Mouse (Mus musculus) embryonic fibroblast, embryonic 13.5 days (primary cell): ENCODE results near the gene Hsd17b11. TPM values are rescaled to one million over a fixed set of nuclear protein-coding genes. Genes with fewer than 3 reads are reported as not detected.

Experiments
- H3K27ac ChIP-seq: 2 replicates; pipeline ENCODE4 v1.5.1; 2012; ENCODE audit warnings: low read length, control low read depth, inconsistent platforms; ENCODE audit not compliant: insufficient read depth
- H3K4me1 ChIP-seq: 2 replicates; pipeline ENCODE4 v1.6.1; 2011; ENCODE audit warnings: low read length; ENCODE audit not compliant: control insufficient read depth, insufficient read depth
- H3K4me3 ChIP-seq: 2 replicates; pipeline ENCODE4 v1.5.1; 2011; ENCODE audit warnings: mild to moderate bottlenecking, control low read depth, low read length; ENCODE audit not compliant: insufficient read depth
- CTCF ChIP-seq: IDR thresholded peaks from 2 replicates; pipeline ENCODE4 v1.5.1; 2011; ENCODE audit warnings: mild to moderate bottlenecking, control low read depth, low read length, moderate library complexity, borderline replicate concordance; ENCODE audit not compliant: insufficient read depth
- POLR2A ChIP-seq: IDR thresholded peaks from 2 replicates; pipeline ENCODE4 v1.6.1; 2011; ENCODE audit warnings: low read depth, mild to moderate bottlenecking, control low read depth, low read length, moderate library complexity
- polyA plus RNA-seq: library from polyadenylated mRNA; stranded (reverse); fragments of >200 nt; gene quantifications from 2 replicates; pipeline ENCODE4 v1.2.4, GENCODE M21; 2011; ENCODE audit warnings: low read depth; ENCODE audit not compliant: missing spikeins, insufficient read length

Hsd17b11 gene
- polyA plus RNA-seq, 1 experiment = 36.9 TPM

DNA sequence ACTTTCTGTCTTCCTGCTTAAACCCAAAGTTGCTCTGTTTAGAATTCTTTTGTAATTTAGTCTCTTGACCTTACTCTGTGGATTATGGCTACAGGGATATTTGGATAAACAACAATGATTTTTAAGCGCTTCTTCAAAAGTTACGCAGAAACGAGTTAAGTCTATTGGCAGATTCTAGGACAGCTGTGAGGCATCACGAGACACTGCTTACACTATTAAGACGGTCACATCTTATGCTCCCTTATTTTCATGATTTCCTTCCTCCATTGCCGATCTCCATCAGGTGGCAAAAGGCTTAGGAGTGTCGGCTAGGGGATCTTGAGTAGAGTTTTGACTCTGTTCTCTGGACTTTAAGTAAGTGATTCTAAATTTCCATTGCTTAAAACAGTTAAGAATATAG is 11.5 kb downstream of the Hsd17b11 start:
- H3K4me3 ChIP-seq = no peak overlapping the region
- no peak overlapping the region for H3K27ac ChIP-seq
- no peaks in the 10 kb centered on the region for H3K4me1 ChIP-seq
- TF ChIP-seq POLR2A (no peak), CTCF (no peak)

GRCm38 (mm10) chr5:104009421-104009820 is 12.3 kb downstream of the Hsd17b11 start:
- H3K4me3 ChIP-seq = no peak overlapping the region
- TF ChIP-seq CTCF (no peak), POLR2A (no peak)

DNA sequence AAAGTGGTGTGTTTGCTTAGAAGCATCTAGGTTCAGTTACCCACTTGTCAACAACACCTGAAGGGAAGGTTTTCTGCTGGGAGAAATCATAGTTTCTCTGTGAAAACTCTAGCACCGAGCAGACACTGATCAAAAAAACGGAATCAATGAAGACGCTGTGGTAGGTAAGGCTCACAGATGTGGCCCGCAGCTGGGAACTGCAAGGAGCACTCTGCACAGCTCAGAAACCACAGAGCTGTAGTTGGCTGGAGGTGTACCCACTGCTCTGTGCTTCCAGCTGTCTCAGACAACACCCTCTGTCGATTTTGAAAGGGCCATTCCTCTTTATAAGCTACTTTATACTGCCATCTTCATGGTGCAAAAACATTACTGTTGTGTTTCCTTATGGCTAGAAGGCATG is 13.9 kb downstream of the Hsd17b11 start:
- H3K27ac ChIP-seq = no peak overlapping the region
- no peaks in the 10 kb centered on the region for H3K4me1 ChIP-seq
- no peak overlapping the region for H3K4me3 ChIP-seq
- no peak for TF ChIP-seq CTCF
- TF ChIP-seq POLR2A = no peak

More at GRCm38 (mm10) chr5:104009421-104009820, 12.3 kb downstream of the Hsd17b11 start:
- Histone ChIP-seq H3K4me1 (no peaks in the 10 kb centered on the region), H3K27ac (no peak overlapping the region)

DNA sequence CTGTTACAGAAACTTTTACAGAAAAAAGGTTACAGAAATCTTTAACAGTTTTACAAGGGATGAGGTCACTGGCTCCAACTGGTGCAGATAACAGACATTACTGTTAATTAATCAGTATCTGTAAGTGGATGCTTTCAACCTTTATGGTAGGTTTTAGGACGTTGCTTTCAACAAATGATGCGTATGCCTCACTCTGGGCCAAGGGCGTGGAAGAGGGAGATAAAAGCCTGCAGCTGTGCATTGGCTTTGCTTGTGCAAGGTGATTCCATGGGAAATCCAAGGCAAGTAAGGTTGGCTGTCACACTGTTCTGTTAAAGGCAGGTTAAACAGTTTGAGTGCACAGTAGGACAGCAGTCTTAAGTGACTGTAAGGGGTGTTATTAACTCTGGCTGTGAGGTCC is 14.9 kb downstream of the Hsd17b11 start:
- TF ChIP-seq CTCF (no peak), POLR2A (no peak)
- no peak overlapping the region for H3K27ac ChIP-seq
- H3K4me3 ChIP-seq = no peak overlapping the region
- H3K4me1 ChIP-seq = no peaks in the 10 kb centered on the region

GRCm38 (mm10) chr5:104003955-104004354 is 17.8 kb downstream of the Hsd17b11 start:
- TF ChIP-seq CTCF = no peak
- TF ChIP-seq POLR2A = no peak
- H3K27ac ChIP-seq = no peak overlapping the region
- no peaks in the 10 kb centered on the region for H3K4me1 ChIP-seq
- H3K4me3 ChIP-seq = no peak overlapping the region

DNA sequence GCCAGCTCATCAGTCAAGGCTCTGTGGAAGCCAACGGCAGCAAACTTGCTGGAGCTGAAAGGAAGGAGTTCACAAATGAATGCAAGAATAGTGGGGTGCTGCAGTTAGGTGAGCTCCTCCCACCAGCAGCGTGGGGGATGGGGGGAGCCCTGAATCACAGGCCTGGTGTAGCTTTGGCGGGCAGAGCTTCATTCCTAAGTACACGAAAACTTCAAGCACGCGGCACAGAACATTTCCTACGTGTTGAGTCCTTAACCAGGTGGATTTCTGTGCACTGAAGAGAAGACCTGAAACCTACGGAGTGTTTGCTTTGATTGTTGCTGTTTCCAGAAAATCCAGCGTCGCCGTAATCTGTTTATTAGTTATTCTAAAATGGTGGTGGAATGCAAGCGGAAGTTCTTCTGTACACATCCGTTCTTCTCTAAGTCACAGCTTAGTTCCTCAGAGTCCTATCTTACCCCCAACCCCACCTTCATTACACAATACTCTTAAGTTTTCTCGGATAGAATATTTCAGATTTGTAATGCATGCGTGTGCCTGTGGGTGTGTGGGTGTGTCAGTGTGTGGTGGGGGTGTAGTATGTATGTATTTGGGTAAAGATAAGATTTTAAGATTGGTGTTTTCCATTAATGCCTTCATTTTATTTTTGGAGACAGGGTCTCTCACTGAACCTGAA is 18.3 kb downstream of the Hsd17b11 start:
- Histone ChIP-seq H3K27ac (no peak overlapping the region), H3K4me1 (no peaks in the 10 kb centered on the region), H3K4me3 (no peak overlapping the region)
- TF ChIP-seq CTCF (no peak), POLR2A (no peak)

- Histone ChIP-seq H3K4me1 (no peaks in the 10 kb centered on the region), H3K4me3 (no peak overlapping the region), H3K27ac (no peak overlapping the region)
- TF ChIP-seq CTCF (no peak), POLR2A (no peak)
Measured at GRCm38 (mm10) chr5:104002549-104003255, 19.0 kb downstream of the Hsd17b11 start.

DNA sequence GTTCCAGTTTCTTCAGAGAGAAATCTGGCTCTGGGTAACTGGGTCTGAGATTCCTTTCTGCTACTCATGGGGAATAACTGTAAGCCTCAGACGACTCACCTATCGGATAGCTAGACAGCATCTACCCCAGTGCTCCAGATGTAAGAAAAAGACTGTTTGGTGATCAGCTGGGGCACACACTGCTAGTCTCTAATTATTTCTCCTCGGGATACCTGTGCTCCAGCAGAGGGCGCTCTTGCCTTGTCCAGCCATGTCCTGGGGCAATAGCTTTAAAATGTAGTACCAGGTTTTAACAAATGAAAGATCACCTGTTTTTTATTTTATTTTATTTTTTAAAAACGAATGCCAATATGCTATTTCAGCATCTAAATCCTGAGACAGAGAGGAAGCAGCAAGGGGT is 22.0 kb downstream of the Hsd17b11 start:
- Histone ChIP-seq H3K4me3 (no peak overlapping the region), H3K4me1 (no peaks in the 10 kb centered on the region), H3K27ac (no peak overlapping the region)
- peak; percentile 61; the same call in 1 of the 2 replicates for TF ChIP-seq CTCF
- no peak for TF ChIP-seq POLR2A

DNA sequence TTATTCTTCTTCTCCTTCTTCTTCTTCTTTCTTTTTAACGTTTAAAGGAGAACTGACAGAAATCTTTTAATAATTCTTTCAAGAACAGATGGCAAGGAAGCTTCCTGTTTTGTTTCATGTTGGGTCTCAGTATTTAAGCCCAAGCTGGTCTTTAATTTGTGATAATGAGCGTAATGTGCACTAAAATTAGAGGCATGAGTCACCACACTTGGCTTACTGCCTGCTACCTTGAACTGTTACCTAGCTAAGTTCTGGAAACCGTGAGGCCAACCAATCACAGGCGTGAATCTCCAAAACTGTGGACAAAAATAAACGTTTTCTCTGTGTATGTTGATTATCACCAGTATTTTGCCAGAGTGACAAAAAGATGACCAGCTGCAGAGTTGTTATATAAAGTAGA is 23.0 kb downstream of the Hsd17b11 start:
- H3K27ac ChIP-seq = no peak overlapping the region
- H3K4me3 ChIP-seq = no peak overlapping the region
- no peaks in the 10 kb centered on the region for H3K4me1 ChIP-seq
- no peak for TF ChIP-seq POLR2A
- TF ChIP-seq CTCF = no peak

GRCm38 (mm10) chr5:103995181-103995580 is 26.5 kb downstream of the Hsd17b11 start:
- H3K4me1 ChIP-seq = no peaks in the 10 kb centered on the region
- H3K4me3 ChIP-seq = no peak overlapping the region
- no peak overlapping the region for H3K27ac ChIP-seq
- no peak for TF ChIP-seq POLR2A
- no peak for TF ChIP-seq CTCF
